Mouse (Mus musculus) midbrain, embryonic 12.5 days (tissue): ENCODE measurements around the gene Fgfr2. TPM values are rescaled to one million over a fixed set of nuclear protein-coding genes. Genes with fewer than 3 reads are reported as not detected.

Experiments used
- ATAC-seq: fragments of 200-750 bp; cut with Nextera tagmentation; 2 replicates; pipeline ENCODE4 v1.8.0; 2017; ENCODE audit warnings: low read depth, moderate TSS enrichment, moderate library complexity; ENCODE audit not compliant: low FRiP score
- H3K27ac ChIP-seq: fragments of 300-500 bp; sonication (generic); replicated peaks from 2 replicates; pipeline ENCODE4 v1.5.1; 2016; ENCODE audit warnings: mild to moderate bottlenecking
- H3K27me3 ChIP-seq: fragments of 300-500 bp; sonication (generic); 2 replicates; pipeline ENCODE4 v1.6.1; 2016; ENCODE audit warnings: mild to moderate bottlenecking
- H3K36me3 ChIP-seq: fragments of 300-500 bp; sonication (generic); 2 replicates; pipeline ENCODE4 v1.6.1; 2016
- H3K4me1 ChIP-seq: fragments of 300-500 bp; sonication (generic); 2 replicates; pipeline ENCODE4 v1.6.1; 2016
- H3K4me2 ChIP-seq: fragments of 300-500 bp; sonication (generic); replicated peaks from 2 replicates; pipeline ENCODE4 v1.6.1; 2016; ENCODE audit warnings: mild to moderate bottlenecking, moderate library complexity
- H3K4me3 ChIP-seq: fragments of 300-500 bp; sonication (generic); 2 replicates; pipeline ENCODE4 v1.5.1; 2016; ENCODE audit warnings: mild to moderate bottlenecking
- H3K9ac ChIP-seq: fragments of 300-500 bp; sonication (generic); replicated peaks from 2 replicates; pipeline ENCODE4 v1.6.1; 2016; ENCODE audit warnings: mild to moderate bottlenecking, moderate library complexity
- H3K9me3 ChIP-seq: fragments of 300-500 bp; sonication (generic); 2 replicates; pipeline ENCODE4 v1.6.1; 2016; ENCODE audit warnings: mild to moderate bottlenecking
- WGBS: fragments of 180-500 bp; shearing (Covaris S2); methylation state at CpG from one replicate; pipeline ENCODE4 v1.1.7; 2016; 5-methylcytosine and 5-hydroxymethylcytosine counted together
- polyA plus RNA-seq: library from polyadenylated mRNA; unstranded; fragments of >200 nt; fragmentation: Nextera tagmentation; extraction: Ambion mirVana; gene quantifications from 2 replicates; pipeline ENCODE4 v1.2.1, GENCODE M21; 2016

The Fgfr2 gene
- polyA plus RNA-seq, 1 experiment from 2014 or later = 96.5 TPM

DNA sequence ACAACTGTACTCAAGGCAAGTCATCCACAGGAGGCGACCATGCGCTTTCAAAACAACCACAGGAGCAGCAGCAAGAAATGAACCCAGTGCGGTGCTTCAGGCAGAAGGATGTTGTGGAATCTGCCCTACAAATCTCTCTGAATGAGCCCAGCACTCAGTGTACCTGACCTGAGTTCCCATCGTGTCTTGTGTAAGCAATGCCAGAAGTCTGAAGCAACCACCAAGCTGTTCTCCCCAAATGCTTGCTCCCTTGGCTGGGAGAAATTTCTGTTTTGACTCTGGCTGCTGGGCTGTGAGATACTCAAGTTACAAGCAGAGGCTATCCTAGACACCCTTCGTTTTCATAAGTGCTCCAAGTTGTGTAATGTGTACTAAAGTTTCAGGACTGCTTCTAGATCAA lies 517.5 kb downstream of the Fgfr2 start:
- no peaks in the 10 kb centered on the region for H3K9me3 ChIP-seq
- no peak overlapping the region for H3K27ac ChIP-seq
- no peak overlapping the region for H3K4me2 ChIP-seq
- ATAC-seq = no peak
- H3K27me3 ChIP-seq = peaks cover 60% of the 10 kb centered on the region
- no peak overlapping the region for H3K9ac ChIP-seq
- peaks cover 12% of the 10 kb centered on the region for H3K4me1 ChIP-seq
- H3K36me3 ChIP-seq = no peaks in the 10 kb centered on the region
- 62% methylated on average over 5 of the region's 5 CpGs for WGBS
- no peak overlapping the region for H3K4me3 ChIP-seq

DNA sequence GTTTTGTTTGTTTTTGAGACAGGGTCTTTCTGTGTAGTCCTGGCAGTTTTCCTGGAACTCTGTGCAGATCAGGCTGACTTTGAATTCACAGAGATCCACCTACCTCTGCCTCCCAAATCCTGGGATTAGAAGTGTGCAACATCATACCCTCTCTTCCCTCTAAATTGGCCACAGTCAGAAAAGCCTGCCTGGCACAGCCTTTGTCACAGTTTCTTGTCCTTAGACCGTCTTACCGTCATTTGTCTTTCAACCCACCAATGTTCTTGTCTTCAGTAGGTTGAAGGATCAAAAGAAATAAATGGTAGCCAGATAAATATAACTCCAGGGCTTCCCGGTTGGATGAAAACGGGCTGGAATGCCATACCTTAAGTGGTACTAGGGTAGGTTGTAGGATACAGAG lies 518.4 kb downstream of the Fgfr2 start:
- Histone ChIP-seq H3K27me3 (peaks cover 68% of the 10 kb centered on the region), H3K9me3 (no peaks in the 10 kb centered on the region), H3K4me1 (peaks cover 14% of the 10 kb centered on the region), H3K9ac (no peak overlapping the region), H3K36me3 (no peaks in the 10 kb centered on the region), H3K4me2 (no peak overlapping the region), H3K4me3 (no peak overlapping the region), H3K27ac (no peak overlapping the region)
- WGBS = 83% methylated on average over 4 of the region's 4 CpGs
- no peak for ATAC-seq

DNA sequence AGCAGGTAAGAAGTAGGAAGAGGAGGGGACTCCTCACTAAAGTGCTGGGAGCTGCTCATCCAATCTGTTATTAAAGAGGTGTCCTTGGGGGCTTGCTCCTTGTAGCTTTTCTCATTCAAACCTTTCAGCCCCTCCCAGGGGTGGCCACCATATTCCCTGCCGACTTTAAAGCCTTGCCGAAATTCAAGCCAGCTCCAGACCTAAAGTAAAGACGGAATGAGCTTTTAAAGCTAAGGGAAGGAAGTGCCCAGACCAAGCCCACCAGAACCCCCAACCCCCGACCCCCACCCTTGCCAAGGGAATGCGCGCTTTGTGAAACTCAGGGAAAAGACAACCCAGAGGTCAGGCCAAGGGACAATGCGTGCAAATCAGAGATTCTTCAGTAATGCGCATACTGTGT lies 522.2 kb downstream of the Fgfr2 start:
- Histone ChIP-seq H3K9ac (no peak overlapping the region), H3K4me2 (no peak overlapping the region), H3K36me3 (no peaks in the 10 kb centered on the region), H3K27me3 (peaks cover 88% of the 10 kb centered on the region), H3K4me1 (peaks cover 40% of the 10 kb centered on the region), H3K4me3 (no peak overlapping the region), H3K27ac (no peak overlapping the region), H3K9me3 (no peaks in the 10 kb centered on the region)
- WGBS = 7% methylated on average over 8 of the region's 8 CpGs
- no peak for ATAC-seq

DNA sequence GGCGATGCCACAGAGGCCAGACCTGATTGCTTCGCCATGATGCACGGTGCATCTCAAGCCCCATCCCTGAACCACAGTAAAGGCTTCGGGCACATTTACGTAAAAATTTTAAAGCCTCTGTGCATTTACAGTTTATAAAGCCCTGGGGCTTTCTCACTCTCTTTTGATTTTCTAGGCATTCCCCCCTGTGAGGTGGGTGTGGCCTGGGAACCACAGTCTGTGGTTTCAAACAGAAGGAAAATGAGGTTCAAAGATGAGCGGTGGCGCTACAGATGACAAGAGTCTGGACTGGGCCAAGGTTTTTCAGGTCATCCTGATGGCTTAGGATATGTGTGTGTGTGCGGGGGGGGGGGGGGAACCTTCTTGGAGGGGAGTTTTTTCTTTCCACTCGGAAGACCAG lies 523.1 kb downstream of the Fgfr2 start:
- Histone ChIP-seq H3K9ac (no peak overlapping the region; the same call in 1 of the 2 replicates), H3K27me3 (peaks cover 94% of the 10 kb centered on the region), H3K9me3 (no peaks in the 10 kb centered on the region), H3K4me1 (peaks cover 40% of the 10 kb centered on the region), H3K4me3 (peak overlapping the region; percentile 38), H3K27ac (no peak overlapping the region), H3K4me2 (peak overlapping the region; percentile 64), H3K36me3 (no peaks in the 10 kb centered on the region)
- 0% methylated on average over 9 of the region's 9 CpGs for WGBS
- ATAC-seq = no peak

DNA sequence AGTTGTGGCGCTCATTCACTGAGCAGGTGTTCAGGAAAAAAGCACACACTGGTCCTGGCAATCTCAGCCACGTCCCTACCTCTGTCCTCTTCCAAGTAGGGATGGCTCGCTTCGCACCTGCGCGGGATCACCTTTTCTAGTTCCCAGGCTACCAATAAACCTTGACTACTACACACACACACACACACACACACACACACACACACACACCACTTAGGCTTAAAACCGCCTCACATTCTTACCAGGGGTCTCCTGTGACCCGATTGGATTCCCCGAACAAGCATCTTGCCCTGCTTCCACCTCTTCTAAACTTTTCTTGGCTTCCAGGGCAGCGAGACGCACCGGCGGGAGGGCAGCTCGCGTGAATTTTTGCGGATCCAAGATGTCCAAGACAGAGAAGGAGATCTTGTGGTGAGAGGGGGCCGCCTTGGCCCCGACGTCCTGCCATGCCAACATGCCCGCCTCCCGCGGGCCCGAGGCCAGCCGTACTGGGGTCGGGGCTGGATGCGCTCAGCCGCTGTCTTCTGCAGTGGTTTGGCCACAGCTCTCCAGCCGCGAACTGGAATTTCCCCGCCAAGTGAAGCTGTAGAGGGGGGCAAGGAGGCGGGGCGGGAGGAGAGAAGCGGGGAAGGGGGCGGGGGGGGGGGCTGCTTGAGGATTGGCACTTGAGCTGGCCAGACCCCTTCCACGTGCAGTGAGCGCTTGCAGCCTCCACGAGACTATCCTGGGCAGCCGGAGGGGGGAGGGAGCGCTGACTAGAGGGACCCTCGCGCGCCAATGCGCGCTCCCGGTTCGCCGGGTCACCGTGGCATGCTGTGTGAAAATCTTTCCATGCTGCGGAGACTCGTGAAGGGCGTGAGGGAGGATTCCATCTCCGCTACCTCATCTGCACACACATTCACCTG lies 523.8 kb downstream of the Fgfr2 start, which contains the start of gene Nkx1-2:
Gene Nkx1-2, minus strand, starts transcription at position 567 of the 905 bp plus-strand sequence.
- under 1% methylated on average over 48 of the region's 52 CpGs for WGBS
- peak within 1 kb of the TSS; percentile 38 for H3K4me3 ChIP-seq
- ATAC-seq = no peak
- no peak within 1 kb of the TSS; the same call in 1 of the 2 replicates for H3K9ac ChIP-seq
- peaks cover 40% of the 10 kb centered on the region for H3K4me1 ChIP-seq
- H3K27ac ChIP-seq = no peak within 1 kb of the TSS
- H3K9me3 ChIP-seq = no peaks in the 10 kb centered on the region
- peak within 1 kb of the TSS; percentile 64 for H3K4me2 ChIP-seq
- peaks cover 92% of the 10 kb centered on the region for H3K27me3 ChIP-seq
- no peaks in the 10 kb centered on the region for H3K36me3 ChIP-seq

DNA sequence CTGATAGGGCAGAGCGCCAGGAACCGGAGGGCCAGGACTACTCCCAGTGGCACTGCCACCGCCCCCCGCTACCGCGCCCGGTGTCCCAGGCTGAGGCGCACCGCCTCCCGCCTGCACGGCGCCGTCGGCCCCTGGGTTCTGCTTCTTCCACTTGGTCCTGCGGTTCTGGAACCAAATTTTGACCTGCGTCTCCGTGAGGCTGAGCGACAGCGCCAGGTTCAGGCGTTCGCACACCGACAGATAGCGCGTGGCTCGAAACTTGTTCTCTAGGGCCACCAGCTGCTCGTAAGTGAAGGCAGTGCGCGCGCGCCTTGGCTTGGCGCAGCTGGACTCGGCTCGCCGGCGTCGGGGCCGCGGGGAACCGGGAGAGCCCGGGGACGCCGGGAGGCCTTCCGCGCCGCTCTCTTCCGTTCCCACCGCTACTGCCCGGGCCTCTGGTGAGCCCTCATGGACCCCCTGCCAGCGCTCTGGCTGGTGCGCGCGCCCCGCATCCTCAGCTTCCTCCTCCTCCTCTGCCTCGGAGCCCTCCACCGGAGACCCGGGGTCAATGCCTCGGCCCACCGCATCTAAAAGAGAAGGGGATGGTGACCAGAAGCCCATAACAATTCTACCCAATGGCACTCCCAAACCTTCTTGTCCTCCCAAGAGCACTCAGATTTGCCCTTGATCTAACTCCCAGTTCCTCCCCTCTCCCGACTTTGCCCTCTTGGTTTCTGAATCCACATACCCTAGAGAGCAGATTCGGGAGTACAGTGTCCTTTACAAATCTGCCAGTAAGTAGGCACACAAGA lies 525.7 kb downstream of the Fgfr2 start:
- no peak for ATAC-seq
- peak overlapping the region; percentile 34; the same call in 1 of the 2 replicates for H3K9ac ChIP-seq
- H3K36me3 ChIP-seq = no peaks in the 10 kb centered on the region
- H3K9me3 ChIP-seq = no peaks in the 10 kb centered on the region
- H3K27me3 ChIP-seq = peaks cover 85% of the 10 kb centered on the region
- H3K4me3 ChIP-seq = peak overlapping the region; percentile 45
- peaks cover 40% of the 10 kb centered on the region for H3K4me1 ChIP-seq
- peak overlapping the region; percentile 76 for H3K4me2 ChIP-seq
- WGBS = under 1% methylated on average over 51 of the region's 60 CpGs
- H3K27ac ChIP-seq = no peak overlapping the region

DNA sequence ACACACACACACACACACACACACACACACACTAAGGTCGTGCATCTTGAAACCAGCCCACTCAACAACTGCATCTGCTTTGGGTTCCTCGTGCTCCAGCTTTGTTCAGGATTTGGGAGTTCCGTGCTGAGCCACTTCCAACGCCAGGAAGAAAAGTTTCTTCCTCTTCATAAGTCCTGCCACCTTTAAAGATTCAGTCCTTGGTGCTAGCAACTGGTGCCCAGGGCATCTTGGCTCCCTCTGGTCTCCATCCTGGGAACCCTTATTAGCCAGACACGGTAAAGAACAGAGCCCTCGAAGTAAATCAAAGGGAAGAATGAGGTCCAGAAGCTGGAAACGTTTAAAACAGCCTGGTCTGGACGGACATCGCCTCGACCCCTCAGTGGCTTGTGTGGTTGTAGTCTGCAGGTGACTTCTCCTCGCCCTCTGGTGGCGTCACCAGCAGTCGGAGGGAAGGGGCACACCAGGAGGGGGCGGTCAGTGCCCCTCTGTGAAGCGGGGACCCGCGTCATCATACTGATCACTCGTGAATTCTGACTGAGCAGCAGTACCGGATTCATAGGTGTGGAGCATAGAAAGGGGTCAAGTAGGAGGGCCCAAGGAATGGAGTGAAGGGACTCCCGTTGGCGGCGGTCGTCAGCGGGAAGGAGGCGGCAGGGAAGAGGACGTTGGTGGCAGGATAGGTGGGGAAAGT lies 526.4 kb downstream of the Fgfr2 start:
- peak overlapping the region; percentile 34; the same call in 1 of the 2 replicates for H3K9ac ChIP-seq
- 6% methylated on average over 26 of the region's 26 CpGs for WGBS
- no peak for ATAC-seq

DNA sequence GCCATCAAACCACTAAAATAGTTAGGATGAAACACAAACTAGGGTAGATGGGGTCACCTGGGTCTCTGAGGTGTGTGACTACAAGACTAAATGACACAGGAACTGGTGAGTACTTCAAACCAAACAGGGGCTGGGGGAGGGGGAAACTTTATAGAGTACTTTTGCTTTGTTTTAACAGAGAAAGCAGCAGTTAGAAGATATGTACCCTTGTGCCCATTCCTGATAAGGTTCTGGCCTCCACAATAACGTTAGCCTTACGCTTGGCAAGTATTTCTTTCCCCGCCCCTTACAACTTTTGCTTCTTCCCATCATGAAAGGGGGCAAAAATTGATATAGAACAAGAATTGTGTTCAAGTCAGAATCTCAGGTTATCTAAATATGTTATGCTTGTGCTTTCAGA lies 527.4 kb downstream of the Fgfr2 start:
- no peak for ATAC-seq
- H3K9me3 ChIP-seq = no peaks in the 10 kb centered on the region
- peaks cover 69% of the 10 kb centered on the region for H3K27me3 ChIP-seq
- no peak overlapping the region for H3K9ac ChIP-seq
- 79% methylated on average over 3 of the region's 3 CpGs for WGBS
- no peak overlapping the region for H3K27ac ChIP-seq
- H3K4me3 ChIP-seq = no peak overlapping the region
- H3K4me2 ChIP-seq = no peak overlapping the region
- H3K4me1 ChIP-seq = peaks cover 37% of the 10 kb centered on the region
- H3K36me3 ChIP-seq = no peaks in the 10 kb centered on the region

More for the DNA sequence above, 526.4 kb downstream of the Fgfr2 start:
- no peaks in the 10 kb centered on the region for H3K36me3 ChIP-seq
- no peak overlapping the region for H3K27ac ChIP-seq
- peak overlapping the region; percentile 45 for H3K4me3 ChIP-seq
- H3K4me1 ChIP-seq = peaks cover 40% of the 10 kb centered on the region
- peaks cover 78% of the 10 kb centered on the region for H3K27me3 ChIP-seq
- H3K4me2 ChIP-seq = peak overlapping the region; percentile 76
- H3K9me3 ChIP-seq = no peaks in the 10 kb centered on the region

DNA sequence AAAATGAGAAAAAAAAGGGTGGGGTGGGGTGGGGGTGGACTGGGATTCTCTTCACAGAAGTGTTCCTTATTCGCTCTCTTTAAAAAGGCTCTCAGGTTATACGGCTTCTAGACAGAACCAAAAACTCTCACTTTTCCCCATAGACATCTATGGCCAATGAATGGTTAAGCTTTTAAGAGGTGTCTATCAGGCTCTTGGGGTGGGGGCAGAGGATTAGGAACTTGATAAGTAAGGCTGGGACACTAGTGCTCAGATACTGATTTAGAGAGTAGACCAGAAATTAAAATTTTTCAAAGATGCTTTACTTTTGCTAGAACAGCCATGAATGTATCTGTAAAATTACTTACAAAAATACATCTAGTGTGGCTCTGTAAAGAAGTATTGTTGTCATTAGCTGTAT lies 528.8 kb downstream of the Fgfr2 start:
- no peaks in the 10 kb centered on the region for H3K9me3 ChIP-seq
- no peak for ATAC-seq
- no peak overlapping the region for H3K4me3 ChIP-seq
- no peak overlapping the region for H3K9ac ChIP-seq
- H3K27me3 ChIP-seq = peaks cover 54% of the 10 kb centered on the region
- H3K27ac ChIP-seq = no peak overlapping the region
- no peaks in the 10 kb centered on the region for H3K36me3 ChIP-seq
- WGBS = 91% methylated on average over 2 of the region's 2 CpGs
- no peak overlapping the region for H3K4me2 ChIP-seq
- peaks cover 22% of the 10 kb centered on the region for H3K4me1 ChIP-seq

DNA sequence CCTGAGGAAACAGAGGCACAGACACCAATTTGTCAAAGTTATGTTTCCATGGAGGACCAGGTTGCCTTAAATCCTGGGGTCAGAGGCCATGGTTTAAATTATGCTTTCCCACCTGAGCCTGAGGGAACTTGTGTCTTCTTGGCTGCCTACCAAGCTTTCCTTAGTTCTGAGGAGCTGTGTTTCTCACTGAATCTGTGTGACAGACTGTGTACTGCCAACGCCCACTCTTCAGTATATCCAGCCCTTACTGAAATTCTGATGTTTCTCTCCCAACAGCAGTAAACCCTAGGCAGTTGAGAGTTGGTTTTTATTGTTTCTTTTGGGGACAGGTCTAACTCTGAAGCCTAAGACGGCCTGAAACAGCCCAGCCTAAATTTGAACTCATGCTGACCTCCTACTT lies 529.4 kb downstream of the Fgfr2 start:
- no peak overlapping the region for H3K4me2 ChIP-seq
- H3K27ac ChIP-seq = no peak overlapping the region
- WGBS = 76% methylated on average over 2 of the region's 2 CpGs
- H3K9me3 ChIP-seq = no peaks in the 10 kb centered on the region
- H3K36me3 ChIP-seq = no peaks in the 10 kb centered on the region
- no peak for ATAC-seq
- peaks cover 49% of the 10 kb centered on the region for H3K27me3 ChIP-seq
- no peak overlapping the region for H3K9ac ChIP-seq
- no peak overlapping the region for H3K4me3 ChIP-seq
- H3K4me1 ChIP-seq = peaks cover 17% of the 10 kb centered on the region

DNA sequence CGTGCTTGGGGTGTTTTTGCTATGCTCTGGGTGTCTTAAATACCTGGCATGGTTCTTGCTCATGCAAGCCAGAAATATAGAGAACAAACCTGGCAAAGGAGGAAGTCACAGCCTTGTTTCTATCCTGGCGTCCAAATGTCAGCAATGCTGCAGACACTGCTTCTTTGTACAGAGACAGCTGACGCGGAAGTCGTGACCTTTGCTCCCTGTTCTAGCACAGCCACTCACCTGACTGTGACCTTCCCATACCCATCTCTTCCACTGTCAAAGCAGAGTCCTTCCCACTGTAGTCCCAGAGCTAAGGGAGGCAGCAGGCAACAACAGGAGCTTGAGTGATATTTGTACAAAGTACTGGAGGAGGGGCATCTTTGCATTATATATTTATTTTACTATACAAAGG lies 533.5 kb downstream of the Fgfr2 start:
- no peak overlapping the region for H3K4me3 ChIP-seq
- H3K9me3 ChIP-seq = no peaks in the 10 kb centered on the region
- WGBS = 68% methylated on average over 5 of the region's 5 CpGs
- no peak overlapping the region for H3K9ac ChIP-seq
- no peaks in the 10 kb centered on the region for H3K36me3 ChIP-seq
- no peak overlapping the region for H3K27ac ChIP-seq
- no peak overlapping the region for H3K4me2 ChIP-seq
- peaks cover 9% of the 10 kb centered on the region; the same call in 1 of the 2 replicates for H3K27me3 ChIP-seq
- no peak for ATAC-seq
- H3K4me1 ChIP-seq = no peaks in the 10 kb centered on the region
